Mouse (Mus musculus) heart, adult 10 weeks (tissue): ENCODE data around the gene Olfr598. TPM values are rescaled to one million over a fixed set of nuclear protein-coding genes. Genes with fewer than 3 reads are reported as not detected.

Experiments used
- polyA plus RNA-seq: library from polyadenylated mRNA; stranded (reverse); fragments of 350-450 nt; fragmentation: Illumina TruSeq; extraction: RNeasy Lipid Tissue Mini Kit (QIAGEN cat#74804); gene quantifications from one replicate; pipeline ENCODE4 v1.2.3, GENCODE M21; 2014; ENCODE audit warnings: low read depth, low replicate concordance

Gene Olfr598
- polyA plus RNA-seq = not detected

GRCm38 (mm10) chr7:103323268-103323667 lies at the start of gene Olfr598:
Gene Olfr598, plus strand, starts transcription at chr7:103323568.

DNA sequence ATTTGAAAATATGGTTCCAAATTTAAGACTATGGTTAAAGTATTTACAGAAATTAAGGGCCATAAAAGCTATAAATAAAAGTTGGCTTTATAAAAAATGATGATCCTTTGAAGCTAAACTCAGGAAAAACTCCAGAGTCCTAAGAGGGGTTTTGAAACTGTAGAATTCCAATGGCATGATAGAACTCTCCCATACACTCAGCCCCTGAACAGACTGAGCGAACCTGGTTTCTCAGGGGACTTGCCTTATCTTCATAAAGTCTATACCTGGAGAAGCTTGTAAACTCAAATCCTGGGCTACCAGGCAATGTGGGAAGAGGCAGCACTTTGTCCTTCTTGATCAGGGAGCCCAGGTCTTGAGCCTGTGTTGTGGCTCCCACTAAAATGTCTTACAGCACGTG lies 18.0 kb upstream of the Olfr598 start, which contains the start of gene Olfr596:
Gene Olfr596, plus strand, starts transcription at position 301 of the 400 bp plus-strand sequence.

DNA sequence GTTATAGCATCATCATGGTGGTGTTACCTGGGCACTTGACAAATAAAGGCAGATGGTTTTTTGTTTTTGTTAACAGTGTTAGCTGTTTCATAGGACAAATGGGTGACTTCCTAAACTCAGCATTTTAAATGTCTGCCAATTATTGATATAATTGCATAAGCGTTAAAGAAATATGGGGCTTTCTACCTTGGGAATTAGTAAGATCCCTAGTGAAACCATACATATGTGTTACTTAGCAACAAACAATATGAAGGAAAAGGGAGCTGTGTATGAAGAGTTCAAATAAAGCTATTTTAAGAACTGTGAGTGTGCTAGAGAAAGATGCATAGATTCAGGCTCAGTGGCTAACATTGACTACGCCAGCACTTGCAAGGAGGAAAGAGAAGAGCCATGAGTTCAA lies 7.4 kb upstream of the Olfr598 start, which contains the start of gene Olfr597:
Gene Olfr597, plus strand, starts transcription at position 301 of the 400 bp plus-strand sequence.

DNA sequence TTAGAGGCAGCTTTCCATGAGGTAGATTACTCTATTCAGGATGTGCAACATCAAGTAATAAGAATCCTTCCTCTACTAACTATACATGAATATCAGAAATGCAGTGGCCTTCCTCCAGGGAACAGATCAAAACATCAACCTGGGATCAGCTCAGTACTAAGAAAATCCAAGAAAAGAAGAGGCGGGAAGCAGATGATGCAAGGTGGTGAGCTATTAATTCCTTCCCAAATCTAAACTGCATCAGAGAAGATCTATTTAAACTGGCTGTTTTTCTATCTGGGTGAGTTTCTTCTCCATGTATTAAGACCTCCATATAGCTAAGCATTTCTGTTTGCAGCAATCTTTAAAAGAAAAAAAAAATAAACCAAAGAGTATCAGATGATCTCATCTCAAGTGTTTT lies 12.2 kb downstream of the Olfr598 start, which contains the start of gene Olfr599:
Gene Olfr599, plus strand, starts transcription at position 301 of the 400 bp plus-strand sequence.

DNA sequence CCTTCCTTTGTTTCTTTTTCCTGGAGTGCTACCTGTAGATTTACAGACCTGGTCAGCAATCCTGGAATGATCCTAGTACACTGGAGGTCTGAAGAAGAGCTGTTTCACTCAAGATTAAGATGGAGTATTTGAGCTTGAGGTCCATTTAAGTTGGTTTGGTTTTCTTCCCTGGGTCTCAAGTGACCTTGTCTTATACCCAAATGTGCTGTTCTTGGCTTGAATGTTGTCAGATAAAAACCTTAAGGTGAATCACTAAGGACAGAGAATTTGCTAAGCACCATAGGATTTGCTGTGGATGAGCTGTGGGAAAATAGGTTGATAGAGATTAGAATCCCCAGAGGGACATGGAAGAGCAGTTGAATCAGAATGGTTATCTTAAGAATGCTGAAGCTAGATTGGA lies 26.2 kb downstream of the Olfr598 start, which contains the start of gene Olfr600:
Gene Olfr600, minus strand, starts transcription at position 101 of the 400 bp plus-strand sequence.

GRCm38 (mm10) chr7:103362555-103362954 lies 39.2 kb downstream of the Olfr598 start, which contains the start of gene Olfr601:
Gene Olfr601, minus strand, starts transcription at chr7:103362655.

Other genes starting within 250 kb of the Olfr598 start
- not detected for gene Olfr584, start 241.7 kb upstream of the Olfr598 start, polyA plus RNA-seq
- gene Olfr585, start 225.8 kb upstream of the Olfr598 start, polyA plus RNA-seq = not detected
- not detected for gene Olfr586, start 197.9 kb upstream of the Olfr598 start, polyA plus RNA-seq
- not detected for gene Olfr588-ps1, start 182.7 kb upstream of the Olfr598 start, polyA plus RNA-seq
- gene Olfr589, start 167.2 kb upstream of the Olfr598 start, polyA plus RNA-seq = not detected
- gene Olfr591, start 145.2 kb upstream of the Olfr598 start, polyA plus RNA-seq = not detected
- gene Olfr592, start 138.8 kb upstream of the Olfr598 start, polyA plus RNA-seq = not detected
- gene Olfr593, start 111.7 kb upstream of the Olfr598 start, polyA plus RNA-seq = not detected
- gene Olfr594, start 106.6 kb upstream of the Olfr598 start, polyA plus RNA-seq = not detected
- not detected for gene Usp17ld, start 71.1 kb upstream of the Olfr598 start, polyA plus RNA-seq
- not detected for gene Olfr596, start 17.9 kb upstream of the Olfr598 start, polyA plus RNA-seq
- not detected for gene Olfr597, start 7.3 kb upstream of the Olfr598 start, polyA plus RNA-seq
- gene Olfr599, start 12.3 kb downstream of the Olfr598 start, polyA plus RNA-seq = not detected
- not detected for gene Olfr600, start 26.1 kb downstream of the Olfr598 start, polyA plus RNA-seq
- not detected for gene Olfr601, start 39.1 kb downstream of the Olfr598 start, polyA plus RNA-seq
- not detected for gene Olfr603, start 62.6 kb downstream of the Olfr598 start, polyA plus RNA-seq
- gene Usp17lc, start 91.5 kb downstream of the Olfr598 start, polyA plus RNA-seq = not detected
- gene Olfr605, start 121.9 kb downstream of the Olfr598 start, polyA plus RNA-seq = not detected
- gene Olfr606, start 125.5 kb downstream of the Olfr598 start, polyA plus RNA-seq = not detected
- not detected for gene Olfr607, start 140.6 kb downstream of the Olfr598 start, polyA plus RNA-seq
- gene Olfr608, start 146.3 kb downstream of the Olfr598 start, polyA plus RNA-seq = not detected
- not detected for gene Olfr609, start 174.5 kb downstream of the Olfr598 start, polyA plus RNA-seq
- gene Olfr610, start 188.6 kb downstream of the Olfr598 start, polyA plus RNA-seq = not detected
- not detected for gene Olfr611, start 197.3 kb downstream of the Olfr598 start, polyA plus RNA-seq
- not detected for gene Olfr612, start 219.1 kb downstream of the Olfr598 start, polyA plus RNA-seq
- not detected for gene Olfr613, start 224.5 kb downstream of the Olfr598 start, polyA plus RNA-seq
- gene Olfr615, start 232.5 kb downstream of the Olfr598 start, polyA plus RNA-seq = not detected
- not detected for gene Olfr616, start 245.6 kb downstream of the Olfr598 start, polyA plus RNA-seq
- not detected for gene Olfr617, start 249.5 kb downstream of the Olfr598 start, polyA plus RNA-seq